Mouse (Mus musculus): ENCODE results near the gene Cpne9. TPM values are rescaled to one million over a fixed set of nuclear protein-coding genes. Genes with fewer than 3 reads are reported as not detected.
A peak's percentile ranks its signal among the peaks of the same experiment; 100 is the strongest.

Gene Cpne9
- polyA plus RNA-seq (2012; rRNA removed): 0.10 TPM in 1 of 2 replicates, not detected in the other

DNA sequence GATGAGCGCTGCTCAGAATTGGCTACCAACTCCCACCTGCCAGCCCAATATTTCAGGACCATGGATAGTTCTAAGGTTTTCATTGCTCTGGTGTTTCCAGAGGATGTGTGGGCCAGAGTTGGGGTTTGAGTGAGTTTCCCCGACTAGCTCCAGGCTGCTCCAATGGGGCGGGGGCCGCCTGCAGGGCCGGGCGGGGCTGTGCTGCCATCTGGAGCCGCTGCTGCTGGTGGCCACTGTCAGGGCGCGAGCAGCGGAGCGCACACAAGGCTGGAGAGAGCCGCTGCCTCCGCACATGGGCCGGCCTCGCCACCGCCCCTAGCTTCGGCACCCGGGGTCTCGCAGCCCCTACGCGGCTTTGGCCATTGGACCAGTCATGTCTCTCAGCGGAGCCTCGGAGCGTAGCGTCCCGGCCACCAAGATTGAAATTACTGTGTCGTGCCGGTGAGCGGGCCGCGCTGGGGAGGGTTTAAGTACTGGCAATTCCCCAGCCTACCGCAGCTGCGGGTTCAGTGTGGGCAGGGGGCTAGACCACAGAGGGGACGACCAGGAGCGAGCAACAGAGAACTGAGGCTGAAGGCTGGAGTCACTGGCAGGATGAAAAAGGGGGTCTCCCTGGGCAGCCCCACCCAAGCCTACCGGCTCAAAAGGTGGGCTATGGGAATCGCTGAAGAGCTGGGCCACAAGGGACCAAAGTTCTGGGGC is at the start of gene Cpne9:
Gene Cpne9 (plus strand): TSS at position 207 of the 702 bp plus-strand sequence.
- DNase-seq (ENCODE audit: low read depth, low spot score): peak; percentile 2
- 6% methylated on average over 37 of the region's 37 CpGs for WGBS

DNA sequence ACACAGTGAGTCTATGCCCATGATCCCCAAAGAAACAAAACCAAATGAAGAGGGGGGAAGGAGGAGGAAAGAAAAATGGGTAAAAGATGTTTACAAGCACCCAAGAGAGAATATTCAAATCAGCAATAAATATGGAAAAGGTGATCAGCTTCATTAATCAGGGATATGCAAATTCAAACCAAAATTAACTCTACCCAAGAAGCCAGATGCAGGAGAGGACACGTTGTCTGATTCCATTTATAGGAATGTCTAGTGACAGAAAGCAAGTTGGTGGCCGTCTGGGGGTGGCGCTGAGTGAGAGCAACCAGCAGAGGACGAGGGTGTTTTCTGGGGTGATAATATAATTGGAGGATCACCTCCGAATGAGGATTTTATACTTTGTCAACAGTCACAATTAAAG is 47.0 kb upstream of the Cpne9 start:
- 68% methylated on average over 5 of the region's 5 CpGs for WGBS
- DNase-seq (ENCODE audit: low read depth, low spot score): no peak

DNA sequence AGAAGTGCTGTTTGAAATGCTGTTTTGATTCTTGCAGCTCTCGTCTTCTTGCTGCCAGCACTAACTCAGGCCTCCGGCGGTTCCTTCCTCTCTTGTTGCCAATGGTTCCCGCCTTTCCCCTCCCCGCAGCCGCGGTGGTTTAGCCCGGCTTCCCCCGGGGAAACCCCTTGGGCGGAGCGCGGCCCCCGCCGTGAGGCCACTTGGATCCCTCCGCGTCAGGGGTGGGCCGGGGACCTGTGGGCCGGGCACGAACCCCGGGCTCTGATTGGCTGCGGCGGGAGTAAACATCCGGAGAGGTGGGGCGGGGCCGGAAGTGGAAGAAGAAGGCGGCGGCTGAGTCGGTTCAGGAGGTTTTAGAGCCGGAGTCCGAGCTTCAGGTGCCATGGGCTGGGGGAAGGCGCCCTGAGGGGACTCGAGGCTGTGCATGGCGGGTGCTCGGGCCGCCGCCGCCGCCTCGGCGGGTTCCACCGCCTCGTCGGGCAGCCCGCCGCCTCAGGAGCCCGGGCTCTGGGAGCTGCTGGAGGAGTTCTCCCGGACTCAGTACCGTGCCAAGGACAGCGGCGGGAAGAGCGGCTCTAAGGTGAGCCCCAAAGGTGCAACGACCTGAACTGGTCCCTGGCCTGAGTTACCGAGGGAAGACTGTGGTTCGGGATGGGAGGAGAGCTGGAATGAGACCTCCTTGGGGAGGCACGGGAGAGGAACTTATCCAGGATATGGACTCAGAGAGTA is 44.4 kb upstream of the Cpne9 start, which contains the start of gene Mtmr14:
Gene Mtmr14 (plus strand): TSS at position 302 of the 729 bp plus-strand sequence.
- WGBS: under 1% methylated on average over 55 of the region's 55 CpGs
- peak; percentile 76 for DNase-seq (ENCODE audit: low read depth, low spot score)

DNA sequence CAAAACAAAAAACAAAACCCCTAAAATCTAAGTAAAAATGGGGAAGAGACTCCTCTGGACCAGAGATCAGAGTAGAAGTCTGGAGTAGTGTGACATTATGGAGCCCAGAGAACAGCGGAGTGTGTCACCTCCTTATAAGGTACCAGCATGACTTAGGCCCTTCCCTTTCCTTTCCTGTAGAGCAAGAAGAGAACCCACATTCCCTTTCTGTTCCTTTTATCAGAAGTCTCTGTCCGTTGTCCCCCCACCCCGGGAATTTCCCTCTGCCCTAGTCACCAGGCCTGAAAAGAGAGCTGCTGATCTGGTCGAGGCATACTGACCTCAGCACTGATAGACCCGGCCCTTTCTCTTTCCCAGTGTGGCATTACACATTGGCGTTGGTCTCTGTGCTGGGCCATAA is 43.7 kb upstream of the Cpne9 start:
- DNase-seq (ENCODE audit: low read depth, low spot score): no peak
- 10% methylated on average over 6 of the region's 6 CpGs for WGBS

DNA sequence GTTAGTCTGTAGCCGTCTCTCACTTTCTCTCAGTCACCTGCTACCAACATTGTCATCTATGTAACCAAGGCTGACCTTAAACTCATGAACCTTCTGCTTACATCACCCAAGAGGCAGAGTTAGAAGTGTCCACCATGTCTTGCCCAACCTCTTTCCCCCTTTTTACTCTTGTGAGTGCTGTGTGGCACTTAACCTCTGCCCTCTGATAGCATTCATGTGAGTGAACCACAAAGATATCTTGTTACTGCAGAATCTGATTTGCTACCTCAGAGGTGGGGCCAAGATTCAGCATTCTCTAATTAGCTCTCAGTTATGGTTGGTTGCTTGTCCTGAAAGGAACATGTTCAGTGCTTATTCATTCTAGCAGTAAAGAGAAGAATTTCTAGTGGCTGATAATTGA is 39.4 kb upstream of the Cpne9 start:
- 91% methylated on average over 1 of the region's 1 CpGs for WGBS
- DNase-seq (ENCODE audit: low read depth, low spot score): no peak

DNA sequence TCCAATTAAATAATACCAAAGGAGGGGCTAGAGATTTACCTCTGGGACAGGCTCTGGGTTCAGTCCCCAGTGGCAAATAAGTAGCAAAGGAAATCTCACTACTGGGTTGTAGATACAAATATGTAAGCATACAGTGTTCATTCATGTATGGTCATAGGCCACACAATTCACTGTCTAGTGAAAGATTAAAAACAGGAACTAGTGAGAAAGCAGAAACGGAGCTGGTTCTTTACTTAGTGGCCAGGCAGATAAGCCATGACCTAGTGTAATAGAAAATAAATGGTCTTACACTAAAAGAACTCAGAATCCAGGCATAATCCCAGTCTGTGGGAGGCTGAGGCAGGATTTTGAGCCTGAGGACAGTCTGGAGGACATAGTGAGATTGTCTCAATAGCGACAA is 36.5 kb upstream of the Cpne9 start:
- DNase-seq (ENCODE audit: low read depth, low spot score): no peak
- WGBS: 88% methylated on average over 2 of the region's 2 CpGs

DNA sequence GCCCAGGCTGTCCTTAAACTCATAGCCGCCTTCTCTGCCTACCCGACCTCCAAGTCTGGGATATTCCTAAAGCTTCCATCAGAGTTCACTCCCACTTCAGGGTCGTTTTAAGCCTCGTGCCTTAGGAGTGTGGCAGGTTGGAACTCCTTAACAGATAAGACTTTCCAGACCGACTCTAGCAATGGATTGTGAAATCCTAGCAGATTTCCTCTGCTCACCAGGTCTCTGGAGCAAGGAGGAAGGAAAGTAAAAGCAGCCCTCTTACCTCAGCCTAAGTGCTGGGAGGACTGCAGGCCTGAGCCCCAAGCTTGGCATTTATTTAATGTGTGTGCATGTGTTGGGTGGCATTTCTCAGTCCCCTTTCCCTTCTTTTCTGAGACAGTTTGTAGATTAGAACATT is 31.3 kb upstream of the Cpne9 start:
- no peak for DNase-seq (ENCODE audit: low read depth, low spot score)
- 84% methylated on average over 5 of the region's 5 CpGs for WGBS

DNA sequence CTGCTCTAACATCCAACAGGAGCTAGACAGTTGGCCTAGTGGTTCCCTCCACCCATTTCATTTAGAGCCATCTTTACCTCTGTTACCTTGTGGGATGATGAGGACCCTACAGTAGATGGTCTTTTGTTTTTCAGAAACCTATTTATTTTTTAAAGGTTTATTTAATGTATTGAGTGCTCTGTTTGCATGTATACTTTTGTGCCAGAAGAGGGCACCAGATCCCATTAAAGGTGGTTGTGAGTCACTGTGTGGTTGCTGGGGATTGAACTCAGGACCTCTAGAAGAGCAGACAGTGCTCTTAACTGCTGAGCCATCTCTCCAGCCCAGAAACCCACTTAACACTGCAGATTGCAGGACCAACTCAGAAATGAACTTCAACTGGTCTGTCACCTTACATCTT is 30.2 kb upstream of the Cpne9 start:
- no peak for DNase-seq (ENCODE audit: low read depth, low spot score)

DNA sequence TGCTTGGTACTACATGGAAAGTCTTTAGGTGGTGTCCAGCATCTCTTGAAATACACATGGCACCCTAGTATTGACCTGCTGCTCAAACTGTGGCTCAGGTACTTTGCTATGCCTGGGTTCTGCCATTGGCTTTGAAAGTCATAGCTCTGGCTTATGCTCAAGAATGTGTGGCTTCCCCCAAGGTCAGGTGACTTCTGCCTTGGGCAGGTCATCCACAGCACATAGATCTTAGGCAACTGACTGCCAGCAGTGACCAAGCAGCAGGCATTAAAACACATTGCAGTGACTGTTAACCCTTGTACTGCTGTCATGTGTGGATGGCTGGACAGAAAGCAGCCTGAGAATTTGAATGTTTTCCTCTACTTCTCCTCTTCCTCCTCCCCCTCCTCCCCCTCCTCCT is 27.2 kb upstream of the Cpne9 start:
- DNase-seq (ENCODE audit: low read depth, low spot score): no peak

DNA sequence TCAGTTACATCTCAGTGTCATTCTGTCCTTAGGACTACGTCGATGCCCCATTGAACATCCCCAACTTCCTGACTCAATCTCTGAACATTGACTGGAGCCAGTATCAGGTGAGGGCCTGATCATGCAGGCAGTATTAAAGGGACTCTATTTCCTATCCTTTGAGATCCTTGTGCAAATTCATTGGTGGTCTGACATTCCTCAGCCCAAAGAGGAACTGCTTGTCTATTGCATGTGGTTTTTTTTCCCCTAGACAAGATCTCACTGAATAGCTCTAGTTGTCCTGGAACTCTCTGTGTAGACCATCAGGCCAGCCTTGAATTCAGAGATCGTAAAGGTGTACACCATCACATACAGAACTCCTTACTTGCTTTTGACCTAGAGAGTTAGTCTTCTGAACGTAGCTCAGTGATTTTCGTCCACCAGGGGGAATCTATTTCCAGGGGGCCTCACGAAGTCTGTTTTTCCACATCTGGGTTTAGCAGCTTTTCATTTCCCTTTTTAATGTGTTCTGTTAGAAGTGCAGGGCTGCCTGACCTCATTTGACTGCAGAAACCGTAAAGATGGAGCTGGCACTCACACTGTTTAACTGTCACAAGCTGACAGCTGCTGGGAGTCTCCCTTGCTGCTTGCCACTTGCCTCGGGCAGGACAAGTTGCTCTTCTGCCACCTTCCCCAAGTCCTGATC is 20.8 kb upstream of the Cpne9 start:
- no peak for DNase-seq (ENCODE audit: low read depth, low spot score)
- WGBS: 83% methylated on average over 8 of the region's 8 CpGs

DNA sequence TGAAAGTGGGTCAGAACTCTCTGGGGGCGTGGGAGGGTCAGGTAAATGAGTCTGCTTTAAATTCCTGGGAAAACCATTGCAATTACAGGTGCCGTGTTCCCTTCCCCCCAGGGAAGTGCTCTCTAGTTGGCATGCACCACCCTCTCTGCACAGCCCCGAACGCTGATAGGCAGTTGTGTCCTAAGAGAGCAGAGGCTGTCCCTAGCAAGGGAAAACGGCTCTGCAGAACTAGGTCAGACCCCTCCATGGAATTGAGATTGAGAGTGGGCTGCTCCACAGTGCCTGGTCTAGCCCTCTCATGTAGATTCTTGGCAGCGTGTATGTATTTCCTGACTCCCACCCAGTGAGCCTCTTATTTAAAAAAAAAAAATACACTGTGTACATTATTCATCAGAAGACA is 18.6 kb upstream of the Cpne9 start:
- 89% methylated on average over 6 of the region's 6 CpGs for WGBS
- no peak for DNase-seq (ENCODE audit: low read depth, low spot score)

DNA sequence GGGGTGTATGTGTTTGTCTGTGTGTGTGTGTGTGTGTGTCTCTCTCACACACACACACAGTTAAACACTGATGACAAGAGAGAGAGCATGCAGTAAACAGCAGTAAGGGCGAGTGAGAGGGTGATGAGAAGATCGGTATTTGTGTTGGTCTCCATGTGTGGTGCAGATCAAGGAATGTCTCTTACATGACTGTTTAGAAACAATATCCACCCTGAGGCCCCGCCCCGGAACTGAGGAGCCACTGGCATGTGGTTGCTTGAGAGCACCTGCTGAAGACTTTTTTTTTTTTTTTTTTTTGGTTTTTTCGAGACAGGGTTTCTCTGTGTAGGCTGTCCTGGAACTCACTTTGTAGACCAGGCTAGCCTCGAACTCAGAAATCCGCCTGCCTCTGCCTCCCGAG is 17.7 kb upstream of the Cpne9 start:
- DNase-seq (ENCODE audit: low read depth, low spot score): no peak
- 83% methylated on average over 8 of the region's 8 CpGs for WGBS

DNA sequence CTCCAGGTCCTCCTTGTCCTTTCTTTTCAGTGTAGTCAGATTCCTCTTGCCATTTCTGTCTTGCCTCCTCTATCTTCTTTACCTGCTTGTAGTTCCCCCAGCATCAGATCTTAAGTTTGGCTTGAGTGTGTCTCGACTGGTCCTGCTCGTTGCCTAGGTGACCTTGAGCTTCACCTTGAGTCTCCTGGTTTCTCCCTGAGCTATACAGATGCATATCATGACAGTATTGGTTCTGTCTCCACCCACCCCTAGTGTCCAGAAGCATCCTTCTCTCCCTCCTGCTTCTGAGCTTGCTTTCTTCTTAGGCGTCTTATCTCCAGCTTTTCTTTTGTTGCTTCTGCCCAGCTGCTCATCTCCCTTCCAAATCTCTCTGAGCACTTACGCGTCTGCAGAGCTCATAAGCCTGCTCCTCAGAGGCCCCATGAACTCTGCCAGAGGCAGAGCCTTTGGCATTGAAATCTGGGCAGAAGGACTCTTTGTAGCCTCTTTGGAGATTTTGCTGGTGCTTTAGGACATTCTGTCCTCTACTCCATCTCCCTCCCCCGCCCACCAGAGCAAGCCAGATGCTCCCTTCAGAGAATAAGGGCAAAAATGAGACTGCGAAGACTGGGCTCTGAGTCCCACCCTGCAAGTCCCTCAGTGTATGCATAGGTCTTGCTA is 15.0 kb upstream of the Cpne9 start:
- 89% methylated on average over 7 of the region's 7 CpGs for WGBS
- no peak for DNase-seq (ENCODE audit: low read depth, low spot score)

DNA sequence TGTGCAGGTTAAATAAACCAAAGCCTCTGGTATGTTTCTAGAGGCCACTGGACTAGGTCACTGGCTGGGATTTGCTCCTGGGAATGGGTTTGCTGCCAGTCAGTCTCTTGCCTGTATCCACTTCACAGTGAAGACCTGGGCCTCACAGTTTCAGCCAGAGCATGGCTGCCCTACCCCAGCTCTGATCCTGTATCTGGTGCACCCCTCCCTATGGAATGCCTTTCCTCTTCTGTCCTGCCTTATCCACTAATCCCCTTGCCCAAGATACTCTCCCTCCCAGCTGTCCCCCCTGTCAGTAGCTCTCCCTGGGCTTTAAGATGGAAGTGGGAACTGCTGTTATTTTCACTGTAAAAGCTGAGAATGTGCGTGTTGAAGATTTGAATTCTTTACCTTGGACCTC is 14.1 kb upstream of the Cpne9 start:
- no peak for DNase-seq (ENCODE audit: low read depth, low spot score)
- WGBS: 93% methylated on average over 1 of the region's 1 CpGs

DNA sequence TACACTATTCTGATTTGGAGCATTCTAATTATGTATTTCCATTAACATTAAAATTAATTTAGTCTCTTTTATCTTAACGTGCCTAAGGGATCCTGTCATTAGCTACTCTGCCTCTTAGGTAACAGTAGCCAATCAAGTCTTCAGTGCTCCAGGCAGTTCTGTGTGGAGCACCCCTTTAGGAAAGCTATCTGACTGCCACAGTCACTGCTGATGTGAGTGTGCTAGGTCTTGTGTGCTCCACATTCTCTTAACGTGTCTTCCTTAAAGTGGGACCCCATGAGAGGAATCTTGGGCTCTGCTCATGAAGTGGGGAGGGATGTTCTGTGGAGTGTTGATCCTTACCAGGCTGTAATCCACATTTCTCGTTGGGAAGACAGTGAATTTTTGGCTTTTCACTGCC is 9.7 kb upstream of the Cpne9 start:
- DNase-seq (ENCODE audit: low read depth, low spot score): no peak
- WGBS: 86% methylated on average over 3 of the region's 3 CpGs

DNA sequence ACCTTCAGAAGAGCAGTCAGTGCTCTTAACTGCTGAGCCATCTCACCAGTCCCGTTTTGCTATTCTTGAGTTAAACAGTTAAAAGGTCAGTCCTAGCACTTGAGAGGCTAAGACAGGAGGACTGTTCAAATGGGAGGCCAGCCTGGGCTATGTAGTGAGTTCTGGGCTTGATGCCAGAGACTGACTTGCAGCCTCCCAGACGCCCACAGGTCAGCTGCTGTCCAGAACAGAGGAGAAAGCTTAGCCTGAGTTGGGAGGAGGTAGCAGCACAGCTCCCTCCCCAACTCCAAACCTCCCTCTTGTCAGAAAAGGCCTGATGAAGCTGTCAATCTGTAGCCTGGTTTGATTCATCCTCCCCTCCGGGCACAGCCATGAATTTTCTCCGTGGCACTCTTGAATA is 5.3 kb upstream of the Cpne9 start:
- DNase-seq (ENCODE audit: low read depth, low spot score): no peak
- 65% methylated on average over 4 of the region's 4 CpGs for WGBS

DNA sequence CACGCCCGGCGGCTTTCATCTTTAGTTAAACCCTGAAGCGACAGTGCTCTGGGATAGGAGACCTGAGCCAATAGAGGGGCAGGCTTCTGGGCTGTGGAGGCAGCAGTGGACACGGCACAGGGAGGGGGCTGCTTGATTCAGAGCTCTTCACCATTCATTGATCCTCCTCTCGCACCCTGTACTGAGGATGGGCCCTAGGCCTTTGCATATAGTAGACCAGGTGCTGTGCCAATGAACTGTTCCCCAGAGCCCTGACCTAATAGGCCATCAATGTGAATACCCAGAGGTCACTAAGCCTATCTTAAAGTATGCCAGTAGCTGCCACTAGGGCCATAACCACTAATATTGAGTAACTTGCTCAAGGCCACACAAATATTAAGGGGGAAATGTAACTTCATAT is 431 bp upstream of the Cpne9 start:
- 68% methylated on average over 6 of the region's 6 CpGs for WGBS
- DNase-seq (ENCODE audit: low read depth, low spot score): no peak

DNA sequence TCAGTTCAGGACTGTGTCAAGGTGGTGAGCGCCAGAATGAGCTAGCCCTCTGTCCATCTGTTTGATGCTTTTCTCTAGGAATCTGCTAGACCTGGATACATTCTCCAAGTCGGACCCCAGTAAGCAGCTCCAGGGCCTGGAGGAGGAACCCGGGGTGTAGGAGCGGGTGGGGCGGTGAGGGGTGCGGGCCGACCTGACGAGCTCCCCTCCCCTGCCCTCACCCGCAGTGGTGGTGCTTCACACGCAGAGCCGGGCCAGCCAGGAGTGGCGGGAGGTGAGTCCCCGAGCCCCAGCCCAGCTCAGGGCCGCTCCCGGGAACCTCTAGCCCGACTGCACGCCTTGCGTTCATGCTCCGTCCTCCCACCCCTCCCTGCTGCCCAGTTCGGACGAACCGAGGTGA is 862 bp downstream of the Cpne9 start:
- DNase-seq (ENCODE audit: low read depth, low spot score): no peak
- 3% methylated on average over 22 of the region's 22 CpGs for WGBS

DNA sequence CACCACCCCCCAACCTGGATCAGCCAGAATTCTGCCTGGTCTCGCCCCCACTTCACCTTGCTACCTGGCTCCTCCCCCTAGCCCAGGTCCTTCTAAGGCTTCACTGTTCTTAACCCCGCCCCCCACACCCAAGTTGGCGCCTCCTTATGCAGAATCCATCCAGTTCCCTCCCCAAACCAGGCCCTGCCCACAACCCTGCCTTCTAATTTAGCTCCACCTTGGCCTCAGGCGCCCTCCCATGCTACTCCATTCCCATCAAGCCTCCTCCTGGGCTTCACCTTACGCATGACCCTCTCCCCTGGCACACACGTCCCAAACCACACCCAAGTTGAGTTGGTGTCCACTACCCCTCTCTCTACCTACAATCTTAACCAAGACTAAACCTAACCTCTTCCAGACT is 1.4 kb downstream of the Cpne9 start:
- DNase-seq (ENCODE audit: low read depth, low spot score): peak; percentile 6
- WGBS: 9% methylated on average over 6 of the region's 6 CpGs

DNA sequence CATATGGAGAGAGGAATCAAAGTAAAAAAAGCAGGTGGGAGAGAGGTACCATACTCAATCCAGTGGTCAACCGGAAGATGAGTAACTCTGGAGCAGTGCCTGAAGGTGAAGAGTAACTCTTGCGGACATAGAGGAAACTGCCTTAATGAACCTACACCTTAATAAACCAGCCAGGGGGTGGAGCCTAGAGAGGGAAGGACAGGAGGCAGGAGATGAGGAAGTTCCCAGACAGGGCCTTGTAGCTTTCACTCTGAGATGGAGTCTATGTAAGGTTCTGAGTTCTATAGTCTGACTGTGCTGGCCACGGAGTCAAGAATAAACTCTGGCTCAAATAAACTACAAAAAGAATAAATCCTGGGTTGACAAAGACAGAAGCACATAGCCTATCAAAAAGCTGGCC is 2.8 kb downstream of the Cpne9 start:
- WGBS: 62% methylated on average over 3 of the region's 3 CpGs
- DNase-seq (ENCODE audit: low read depth, low spot score): no peak

Measured in large intestine, adult 2 months (tissue).